Mouse (Mus musculus): ENCODE measurements around the gene Mkrn2os.

- no peak for TF ChIP-seq CTCF (IDR thresholded peaks at IDR 0.05; ENCODE audit: insufficient read depth, low read depth, low read length)
- TF ChIP-seq POLR2A (IDR thresholded peaks at IDR 0.05; ENCODE audit: insufficient read depth, low read depth, low read length) = no peak
Observed at GRCm38 (mm10) chr6:115591692-115592359, 550 bp downstream of the Mkrn2os start.
